Mouse (Mus musculus) neural tube, embryonic 13.5 days (tissue): ENCODE measurements around the gene Fezf2. TPM values are rescaled to one million over a fixed set of nuclear protein-coding genes. Genes with fewer than 3 reads are reported as not detected.
A peak's percentile ranks its signal among the peaks of the same experiment; 100 is the strongest.

Source experiments
- ATAC-seq: fragments of 200-750 bp; cut with Nextera tagmentation; 2 replicates; pipeline ENCODE4 v1.8.0; 2017; ENCODE audit warnings: low read depth, mild to moderate bottlenecking, moderate TSS enrichment, moderate library complexity
- H3K27ac ChIP-seq: fragments of 300-500 bp; sonication (generic); replicated peaks from 2 replicates; pipeline ENCODE4 v1.5.1; 2015; ENCODE audit warnings: moderate library complexity, mild to moderate bottlenecking, inconsistent platforms
- H3K27me3 ChIP-seq: fragments of 300-500 bp; sonication (generic); 2 replicates; pipeline ENCODE4 v1.6.1; 2015; ENCODE audit warnings: mild to moderate bottlenecking, inconsistent platforms
- H3K36me3 ChIP-seq: fragments of 300-500 bp; sonication (generic); 2 replicates; pipeline ENCODE4 v1.6.1; 2015; ENCODE audit warnings: mild to moderate bottlenecking, inconsistent platforms
- H3K4me1 ChIP-seq: fragments of 300-500 bp; sonication (generic); replicated peaks from 2 replicates; pipeline ENCODE4 v1.6.1; 2015; ENCODE audit warnings: inconsistent platforms
- H3K4me2 ChIP-seq: fragments of 300-500 bp; sonication (generic); 2 replicates; pipeline ENCODE4 v1.6.1; 2015; ENCODE audit warnings: inconsistent platforms, mild to moderate bottlenecking, moderate library complexity
- H3K4me3 ChIP-seq: fragments of 300-500 bp; sonication (generic); 2 replicates; pipeline ENCODE4 v1.5.1; 2015; ENCODE audit warnings: mild to moderate bottlenecking, inconsistent platforms
- H3K9ac ChIP-seq: fragments of 300-500 bp; sonication (generic); 2 replicates; pipeline ENCODE4 v1.6.1; 2015; ENCODE audit warnings: moderate library complexity, mild to moderate bottlenecking, inconsistent platforms
- H3K9me3 ChIP-seq: fragments of 300-500 bp; sonication (generic); 2 replicates; pipeline ENCODE4 v1.6.1; 2016; ENCODE audit warnings: inconsistent platforms
- WGBS: fragments of 180-500 bp; shearing (Covaris S2); methylation state at CpG from one replicate; pipeline ENCODE4 v1.1.7; 2015; 5-methylcytosine and 5-hydroxymethylcytosine counted together
- polyA plus RNA-seq: library from polyadenylated mRNA; unstranded; fragments of >200 nt; fragmentation: Nextera tagmentation; extraction: Ambion mirVana; gene quantifications from 2 replicates; pipeline ENCODE4 v1.2.1, GENCODE M21; 2015

Fezf2 gene
- polyA plus RNA-seq, 1 experiment from 2014 or later, result not detected

DNA sequence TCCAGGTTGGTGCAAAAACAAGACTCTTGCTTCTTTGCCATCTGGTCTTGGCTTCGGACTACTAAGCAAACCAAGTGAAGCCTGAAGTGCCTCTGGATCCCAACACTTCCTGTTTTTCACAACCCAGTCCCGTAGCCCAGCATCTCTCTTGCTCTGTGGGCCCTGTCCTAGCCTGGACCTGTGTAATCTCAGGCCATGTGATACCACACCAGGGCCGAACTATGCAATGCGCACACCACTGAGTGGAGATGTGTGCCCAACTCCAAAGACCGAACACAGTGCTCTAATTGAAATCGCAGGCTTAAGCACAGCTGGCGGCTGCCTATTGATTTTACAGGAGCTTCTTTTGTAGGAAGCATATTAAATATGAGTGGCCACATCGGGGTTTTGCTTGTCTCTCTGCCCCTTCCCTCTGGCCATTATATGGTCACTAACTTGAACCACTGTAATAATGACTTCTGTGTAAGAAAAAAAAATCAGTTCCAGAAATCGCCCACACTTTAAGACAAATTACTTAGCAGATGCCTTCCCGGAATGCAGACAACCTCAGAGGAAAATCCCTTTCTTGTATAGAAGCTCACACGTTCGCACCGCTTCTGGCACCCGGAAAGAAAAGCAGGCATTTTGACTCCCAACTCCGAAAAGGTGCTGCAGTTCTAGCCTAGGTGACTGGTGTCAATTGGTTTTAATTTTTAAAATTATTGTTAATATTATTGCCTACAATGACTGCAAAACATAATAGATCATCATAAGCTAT is 1.5 kb upstream of the Fezf2 start:
- Histone ChIP-seq H3K9ac (no peak overlapping the region), H3K36me3 (no peaks in the 10 kb centered on the region), H3K4me1 (peaks cover 23% of the 10 kb centered on the region), H3K27ac (no peak overlapping the region), H3K9me3 (no peaks in the 10 kb centered on the region), H3K4me2 (no peak overlapping the region), H3K4me3 (no peak overlapping the region), H3K27me3 (peaks cover 100% of the 10 kb centered on the region)
- ATAC-seq, result no peak
- WGBS, result 8% methylated on average over 15 of the region's 15 CpGs

DNA sequence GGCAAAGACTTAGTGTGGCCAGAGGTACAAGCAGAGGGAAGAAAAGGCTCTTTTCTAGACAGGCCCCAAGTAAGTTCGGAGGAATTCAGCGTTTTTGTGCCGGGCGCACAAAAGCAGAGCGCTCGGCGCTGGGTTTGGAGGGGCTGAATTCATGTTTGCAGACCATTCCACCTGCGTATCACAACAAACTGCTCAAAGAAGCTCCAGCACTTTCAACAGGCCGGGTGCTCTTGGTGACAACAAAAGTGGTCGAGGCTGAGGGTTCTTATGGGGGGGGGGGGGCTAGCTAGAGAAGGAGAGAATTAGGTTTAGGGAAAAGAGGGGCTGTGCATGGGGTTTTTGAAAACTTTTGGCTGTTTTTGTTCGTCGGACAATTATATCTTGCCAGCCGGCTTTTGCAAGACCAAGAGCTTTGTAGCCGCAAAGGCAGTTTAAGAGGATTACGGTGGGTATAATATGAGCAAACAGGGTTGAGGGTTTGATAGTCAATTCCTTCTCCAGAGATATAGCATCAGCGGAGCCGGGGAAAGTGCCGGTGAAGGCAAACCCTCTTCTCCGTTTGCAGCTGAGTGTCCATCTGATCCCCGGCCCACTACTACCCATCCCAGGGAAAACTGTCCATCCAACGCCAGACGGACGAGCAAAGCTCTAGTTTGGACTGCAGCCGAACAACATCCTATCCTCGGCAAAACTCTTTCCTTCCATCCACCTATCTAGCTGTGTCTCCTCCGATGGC is 956 bp downstream of the Fezf2 start:
- Histone ChIP-seq H3K4me3 (no peak overlapping the region), H3K36me3 (no peaks in the 10 kb centered on the region), H3K4me2 (peak overlapping the region; percentile 3; the same call in 1 of the 2 replicates), H3K9ac (no peak overlapping the region), H3K4me1 (peaks cover 26% of the 10 kb centered on the region), H3K27ac (no peak overlapping the region), H3K9me3 (no peaks in the 10 kb centered on the region), H3K27me3 (peaks cover 100% of the 10 kb centered on the region)
- ATAC-seq, result no peak
- under 1% methylated on average over 26 of the region's 26 CpGs for WGBS

DNA sequence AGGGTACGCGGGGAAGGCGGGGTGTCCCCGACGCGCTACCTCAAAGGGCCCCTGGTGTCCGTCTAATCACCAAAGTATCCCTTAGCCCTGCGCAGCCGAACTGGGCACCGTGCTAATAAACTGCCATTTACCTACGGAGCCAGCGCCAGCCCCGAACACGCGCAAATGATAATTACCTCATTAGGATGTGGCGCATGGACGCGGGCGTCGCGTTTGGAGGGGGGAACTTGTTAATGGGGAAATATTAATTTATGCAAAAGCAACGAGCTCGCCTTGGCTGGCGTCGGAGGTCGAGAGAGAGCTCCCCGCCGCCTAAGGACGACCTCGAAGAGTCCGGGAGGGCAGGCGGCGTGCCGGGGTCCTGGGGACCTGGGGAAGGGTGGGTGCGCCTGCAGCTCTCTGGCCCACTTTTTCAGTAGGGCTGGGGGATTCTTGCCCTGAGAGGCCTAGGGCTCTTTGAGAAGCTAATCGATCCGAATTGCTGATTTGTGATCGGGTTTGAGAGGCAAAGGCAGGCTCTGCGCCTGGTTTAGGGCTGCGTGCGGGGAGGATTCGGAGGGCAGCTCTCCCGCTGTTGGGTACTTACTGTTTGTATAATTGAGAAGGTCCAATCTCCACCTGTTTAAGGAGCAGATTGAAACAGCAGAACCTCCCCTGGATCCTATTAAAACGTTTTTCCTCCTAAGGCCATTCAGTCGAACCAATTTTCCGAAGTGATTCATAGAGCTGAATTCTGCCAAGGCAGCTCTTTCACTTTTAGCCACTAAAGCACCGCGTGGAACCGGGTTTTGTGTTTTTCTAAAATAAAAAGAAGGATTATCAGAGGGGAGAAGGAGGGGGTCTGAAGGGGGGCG is 1.8 kb downstream of the Fezf2 start:
- Histone ChIP-seq H3K4me3 (no peak overlapping the region), H3K4me2 (peak overlapping the region; percentile 3; the same call in 1 of the 2 replicates), H3K27ac (no peak overlapping the region), H3K27me3 (peaks cover 100% of the 10 kb centered on the region), H3K4me1 (peaks cover 29% of the 10 kb centered on the region), H3K9me3 (no peaks in the 10 kb centered on the region), H3K9ac (no peak overlapping the region), H3K36me3 (no peaks in the 10 kb centered on the region)
- no peak for ATAC-seq
- 1% methylated on average over 50 of the region's 50 CpGs for WGBS

DNA sequence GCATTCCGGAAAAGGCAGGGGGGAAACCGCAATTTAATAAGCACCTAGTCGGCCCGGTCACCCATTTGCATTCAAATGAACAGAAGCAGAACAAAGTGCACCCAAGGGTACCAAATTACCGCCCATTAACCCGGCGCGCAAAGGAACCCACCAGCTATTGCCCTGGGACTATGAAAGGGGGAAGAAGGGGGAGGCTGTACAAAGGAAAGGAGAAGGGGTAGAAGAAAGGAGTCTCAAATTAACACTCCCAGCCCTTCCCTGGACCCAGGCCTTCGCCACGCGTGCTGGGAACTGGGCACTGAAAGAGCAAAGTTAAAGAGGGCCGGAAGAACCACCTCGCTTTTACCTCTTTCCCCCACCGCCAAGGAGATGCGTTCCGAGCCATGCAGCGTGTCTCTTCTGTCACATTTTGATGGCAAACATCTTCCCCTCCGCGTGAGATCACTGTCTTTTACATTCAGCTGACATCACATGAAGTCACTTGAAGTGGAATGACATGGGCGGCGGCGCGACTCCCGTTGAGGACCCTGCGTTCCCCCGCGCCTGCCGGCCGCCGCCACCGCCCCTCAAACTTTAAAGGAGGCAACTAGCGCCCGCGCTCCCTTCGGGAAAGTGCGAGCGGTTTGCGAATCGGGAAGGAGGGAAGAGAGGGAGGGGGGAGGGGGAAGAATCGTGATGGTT is 2.6 kb downstream of the Fezf2 start:
- WGBS, result under 1% methylated on average over 39 of the region's 40 CpGs
- H3K4me3 ChIP-seq, result no peak overlapping the region
- H3K27ac ChIP-seq, result no peak overlapping the region
- H3K36me3 ChIP-seq, result no peaks in the 10 kb centered on the region
- H3K9me3 ChIP-seq, result no peaks in the 10 kb centered on the region
- peaks cover 99% of the 10 kb centered on the region for H3K27me3 ChIP-seq
- no peak for ATAC-seq
- H3K4me2 ChIP-seq, result no peak overlapping the region
- no peak overlapping the region for H3K9ac ChIP-seq
- H3K4me1 ChIP-seq, result peaks cover 34% of the 10 kb centered on the region

DNA sequence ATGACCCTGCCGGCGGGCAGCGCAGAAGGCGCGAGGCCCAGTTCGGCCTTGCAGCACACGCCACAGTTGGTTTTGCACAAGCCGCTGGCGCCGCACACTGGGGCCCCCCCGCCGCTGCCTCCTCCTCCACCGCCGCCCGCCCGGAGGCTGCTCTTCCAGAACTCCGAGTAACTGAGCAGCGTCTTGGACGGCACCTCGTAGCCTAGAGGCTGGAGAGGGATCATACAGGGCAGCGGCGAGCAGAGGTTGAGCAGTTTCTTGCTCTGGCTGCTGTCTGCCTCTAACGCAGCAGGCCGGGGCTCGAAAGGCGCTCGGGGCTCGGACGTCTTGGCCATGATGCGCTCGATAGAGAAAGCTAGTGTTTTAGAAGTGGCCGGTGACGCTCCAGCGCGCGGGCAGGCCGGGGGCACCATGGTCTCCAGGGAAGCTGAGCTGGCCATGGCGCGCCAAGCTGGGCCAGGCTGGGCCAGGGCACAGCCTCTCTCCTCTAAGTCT is 3.2 kb downstream of the Fezf2 start:
- no peak overlapping the region for H3K27ac ChIP-seq
- no peaks in the 10 kb centered on the region for H3K36me3 ChIP-seq
- no peak overlapping the region for H3K4me2 ChIP-seq
- no peaks in the 10 kb centered on the region for H3K9me3 ChIP-seq
- H3K4me3 ChIP-seq, result no peak overlapping the region
- no peak for ATAC-seq
- peaks cover 99% of the 10 kb centered on the region for H3K27me3 ChIP-seq
- H3K4me1 ChIP-seq, result peaks cover 37% of the 10 kb centered on the region
- no peak overlapping the region for H3K9ac ChIP-seq
- under 1% methylated on average over 39 of the region's 39 CpGs for WGBS

DNA sequence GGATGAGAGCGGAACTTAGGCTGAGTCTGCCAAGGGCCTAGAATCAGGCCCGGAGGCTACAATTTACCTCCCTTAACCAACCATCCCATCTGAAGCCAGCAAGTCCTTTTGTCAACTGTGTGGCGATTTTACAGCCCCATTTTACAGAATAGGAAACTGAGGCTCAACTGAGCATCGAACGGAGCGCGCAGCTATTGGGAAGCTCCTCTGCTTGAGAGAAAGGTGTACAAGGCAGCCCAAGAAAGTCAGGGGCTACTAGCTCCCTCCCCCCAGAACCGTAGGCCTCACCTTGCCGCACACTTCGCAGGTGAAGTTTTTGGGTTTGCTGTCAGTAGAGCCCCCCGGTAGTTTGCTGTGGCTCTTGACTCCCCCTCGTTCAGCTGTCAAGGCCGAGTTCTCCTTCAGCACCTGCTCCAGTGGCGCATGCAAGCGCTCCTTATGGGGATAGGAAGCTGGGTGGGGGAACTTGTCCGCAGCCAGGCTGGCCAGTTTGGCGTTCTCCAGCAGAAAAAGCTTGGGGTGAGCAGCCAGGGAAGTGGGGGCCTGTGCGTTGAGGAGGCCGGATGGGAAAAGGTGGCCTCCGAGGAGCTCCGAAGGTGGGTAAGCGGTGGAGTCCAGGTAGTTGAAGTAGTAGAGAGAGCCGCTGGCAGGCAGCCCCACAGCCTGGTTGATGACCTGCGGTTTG is 3.8 kb downstream of the Fezf2 start:
- Histone ChIP-seq H3K4me2 (no peak overlapping the region), H3K9ac (no peak overlapping the region)

DNA sequence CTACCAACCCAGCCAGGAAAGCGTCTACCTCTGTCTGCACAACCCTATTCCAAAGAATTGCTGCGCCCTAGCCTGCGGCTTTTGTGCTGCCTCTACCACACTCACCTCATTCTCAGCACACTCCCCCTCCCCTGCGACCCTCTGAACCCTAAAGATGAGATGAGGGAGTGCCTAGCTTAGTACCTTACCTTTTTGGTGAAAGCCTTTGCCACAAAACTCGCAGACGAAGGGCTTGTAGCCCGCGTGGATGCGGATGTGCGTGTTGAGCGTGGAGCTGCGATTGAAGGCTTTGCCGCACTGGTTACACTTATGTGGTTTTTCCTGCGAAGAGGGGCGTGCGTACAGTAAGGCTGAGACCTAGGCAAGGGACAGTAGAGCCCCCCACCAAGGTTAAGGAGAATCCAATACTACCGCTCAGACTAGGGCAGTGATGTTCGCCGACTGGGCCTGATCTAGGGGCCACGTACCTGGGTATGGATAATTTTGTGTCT is 4.5 kb downstream of the Fezf2 start:
- Histone ChIP-seq H3K4me2 (no peak overlapping the region), H3K36me3 (no peaks in the 10 kb centered on the region), H3K27ac (no peak overlapping the region), H3K4me3 (no peak overlapping the region), H3K4me1 (peaks cover 37% of the 10 kb centered on the region), H3K27me3 (peaks cover 99% of the 10 kb centered on the region), H3K9me3 (no peaks in the 10 kb centered on the region), H3K9ac (no peak overlapping the region)
- WGBS, result 2% methylated on average over 20 of the region's 20 CpGs
- ATAC-seq, result no peak

More for the DNA sequence above, 3.8 kb downstream of the Fezf2 start:
- peaks cover 99% of the 10 kb centered on the region for H3K27me3 ChIP-seq
- H3K36me3 ChIP-seq, result no peaks in the 10 kb centered on the region
- no peak overlapping the region for H3K27ac ChIP-seq
- H3K4me1 ChIP-seq, result peaks cover 37% of the 10 kb centered on the region
- WGBS, result 3% methylated on average over 24 of the region's 24 CpGs
- no peaks in the 10 kb centered on the region for H3K9me3 ChIP-seq
- no peak overlapping the region for H3K4me3 ChIP-seq
- ATAC-seq, result no peak

DNA sequence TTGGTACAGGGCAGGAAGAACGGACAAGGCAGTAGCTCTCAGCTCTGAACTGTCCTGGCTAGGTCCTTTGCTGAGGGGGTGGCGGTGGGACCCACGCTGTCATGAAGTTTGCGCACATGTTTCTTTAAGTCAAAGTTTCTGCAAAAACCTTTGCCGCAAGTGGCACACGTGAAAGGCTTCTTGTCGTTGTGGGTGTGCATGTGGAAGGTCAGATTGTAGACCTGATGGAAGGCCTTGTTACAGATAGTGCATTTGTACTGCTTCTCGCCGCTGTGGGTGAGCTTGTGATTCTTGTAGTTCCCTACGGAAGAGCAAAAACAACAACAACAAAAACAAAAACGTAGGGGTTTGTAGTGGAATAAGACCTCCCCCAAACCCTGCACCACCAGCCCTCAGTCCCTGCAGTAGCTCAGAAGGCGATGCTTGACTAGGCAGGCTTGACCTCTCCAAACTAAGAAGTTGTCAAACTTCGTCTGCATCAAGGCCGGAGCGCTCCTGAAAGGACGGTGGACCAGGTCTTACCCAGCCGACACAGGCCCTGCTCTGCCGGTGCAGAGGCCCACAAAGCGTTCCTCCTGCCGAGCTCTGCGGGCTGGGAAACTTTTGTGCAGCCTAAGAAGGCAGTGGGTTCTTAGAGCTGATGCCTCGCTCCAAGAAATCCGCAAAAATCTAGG is 5.4 kb downstream of the Fezf2 start:
- no peak for ATAC-seq
- Histone ChIP-seq H3K27me3 (peaks cover 99% of the 10 kb centered on the region), H3K36me3 (no peaks in the 10 kb centered on the region)

DNA sequence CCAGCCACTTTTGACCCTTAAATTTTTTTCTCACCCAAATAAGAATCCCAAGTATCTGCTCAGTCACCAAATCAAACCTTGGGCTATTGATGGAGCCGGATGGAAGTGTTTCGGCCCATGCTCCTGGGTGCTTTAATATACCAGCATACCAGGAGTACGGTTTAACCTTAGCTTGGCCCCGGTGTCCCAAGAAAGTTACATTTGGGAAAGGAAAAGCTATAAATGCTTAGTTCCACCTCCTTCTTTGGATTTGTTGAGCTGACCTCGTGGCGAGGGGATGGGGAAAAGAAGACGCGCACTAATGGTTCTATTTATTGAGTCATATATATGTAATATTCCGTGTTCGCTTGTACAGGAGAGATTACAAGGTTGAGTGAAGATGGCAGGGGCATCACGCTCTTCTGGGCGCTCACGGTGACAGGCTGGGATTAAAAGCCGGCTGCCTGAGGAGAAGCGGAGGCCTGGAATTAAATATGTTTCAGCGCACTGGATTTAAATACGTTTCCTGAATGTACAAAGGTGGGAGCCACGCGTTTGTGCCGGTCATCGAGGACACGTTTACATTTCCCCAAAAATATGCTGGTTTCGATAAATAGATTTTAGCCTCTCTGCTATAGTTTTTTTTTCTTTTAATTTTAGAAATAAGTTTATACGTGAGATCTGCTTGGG is 6.1 kb downstream of the Fezf2 start:
- Histone ChIP-seq H3K36me3 (no peaks in the 10 kb centered on the region), H3K4me1 (peaks cover 43% of the 10 kb centered on the region), H3K4me2 (no peak overlapping the region), H3K4me3 (no peak overlapping the region), H3K27ac (no peak overlapping the region), H3K9ac (no peak overlapping the region), H3K9me3 (no peaks in the 10 kb centered on the region), H3K27me3 (peaks cover 99% of the 10 kb centered on the region)
- ATAC-seq, result no peak
- WGBS, result 4% methylated on average over 24 of the region's 24 CpGs

More for the DNA sequence above, 5.4 kb downstream of the Fezf2 start:
- WGBS, result 2% methylated on average over 23 of the region's 23 CpGs
- Histone ChIP-seq H3K4me1 (peaks cover 43% of the 10 kb centered on the region), H3K4me2 (no peak overlapping the region), H3K9ac (no peak overlapping the region), H3K4me3 (no peak overlapping the region), H3K9me3 (no peaks in the 10 kb centered on the region), H3K27ac (no peak overlapping the region)

DNA sequence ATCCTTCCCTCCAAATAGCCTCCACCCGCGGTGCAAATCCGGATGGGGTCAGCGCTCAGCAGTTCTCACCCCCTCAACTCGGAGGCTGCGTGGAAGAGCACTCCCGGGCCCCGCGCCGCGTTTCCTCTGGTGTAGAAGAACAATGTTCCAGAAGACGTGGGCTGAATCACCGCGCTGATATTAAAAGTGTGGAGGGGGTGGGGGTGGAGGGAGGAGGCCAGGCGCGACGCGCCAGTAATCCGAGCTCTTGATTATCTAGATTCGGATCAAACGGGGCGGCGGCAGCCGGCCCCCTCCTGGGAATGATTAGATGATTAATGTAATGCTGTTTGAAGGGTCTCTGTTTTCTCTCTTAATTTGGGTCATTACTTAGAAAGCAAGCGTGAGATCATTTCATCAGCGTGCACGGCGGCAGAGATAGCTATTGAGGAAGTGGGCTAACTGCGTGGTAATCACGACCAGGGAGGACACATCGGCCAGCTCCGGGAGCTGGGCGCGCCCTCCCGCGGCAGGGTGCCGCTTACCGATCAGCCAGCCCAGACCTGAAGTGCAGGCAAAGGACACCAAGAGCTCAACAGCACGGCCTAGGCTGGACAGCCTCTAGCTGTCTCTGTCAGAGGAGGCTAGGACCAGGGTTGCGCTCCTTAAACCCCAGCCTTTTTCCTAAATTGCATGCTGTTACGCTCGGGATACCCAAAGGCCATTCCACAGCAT is 6.8 kb downstream of the Fezf2 start:
- ATAC-seq, result no peak
- under 1% methylated on average over 42 of the region's 42 CpGs for WGBS

More for the DNA sequence above, 6.8 kb downstream of the Fezf2 start:
- no peaks in the 10 kb centered on the region for H3K36me3 ChIP-seq
- 0 out of 2 replicates have a peak overlapping the region, but pooled peaks have one; percentile 1 for H3K4me2 ChIP-seq
- H3K27me3 ChIP-seq, result peaks cover 99% of the 10 kb centered on the region
- no peak overlapping the region for H3K27ac ChIP-seq
- no peak overlapping the region for H3K9ac ChIP-seq
- H3K4me1 ChIP-seq, result peaks cover 36% of the 10 kb centered on the region
- no peak overlapping the region for H3K4me3 ChIP-seq
- H3K9me3 ChIP-seq, result no peaks in the 10 kb centered on the region
